Mouse (Mus musculus): ENCODE data around the gene St6galnac6.

- TF ChIP-seq POLR2A (IDR thresholded peaks at IDR 0.05; ENCODE audit: control insufficient read depth, low read depth, low read length) (no peak), CTCF (IDR thresholded peaks at IDR 0.05; ENCODE audit: control insufficient read depth, insufficient read depth, insufficient replicate concordance, low read depth, low read length) (no peak)
These were observed 40.1 kb downstream of the St6galnac6 start for GRCm38 (mm10) chr2:32639632-32640031.

All from testis, adult 2 months (tissue).